Mouse (Mus musculus): ENCODE results near the gene Gm10401.
"Not testable (repeated sequence)": the region's sequence is repeated elsewhere in the genome, so short reads cannot be mapped to it uniquely, and the experiment has no call there.

Gm10401 gene

GRCm38 (mm10) chr5:115118961-115119570 is 21.0 kb upstream of the Gm10401 start, which contains the start of gene Acads:
Gene Acads (minus strand): TSS chr5:115119346.
- peak; percentile 77 to 80 for DNase-seq (ENCODE audit: low spot score in 2 of 2)

- no peak for DNase-seq (ENCODE audit: low spot score in 2 of 2)
These were observed 19.4 kb upstream of the Gm10401 start for GRCm38 (mm10) chr5:115117467-115117866.

- no peak for DNase-seq (ENCODE audit: low spot score in 2 of 2)
These were observed 18.3 kb upstream of the Gm10401 start for GRCm38 (mm10) chr5:115116426-115116825.

- no peak for DNase-seq (ENCODE audit: low spot score in 2 of 2)
These were observed 16.4 kb upstream of the Gm10401 start for GRCm38 (mm10) chr5:115114501-115114900.

GRCm38 (mm10) chr5:115113244-115113643 is 15.1 kb upstream of the Gm10401 start:
- no peak for DNase-seq (ENCODE audit: low spot score in 2 of 2)

GRCm38 (mm10) chr5:115111156-115111555 is 13.1 kb upstream of the Gm10401 start:
- no peak for DNase-seq (ENCODE audit: low spot score in 2 of 2)

- not testable (repeated sequence) for DNase-seq (ENCODE audit: low spot score in 2 of 2)
These were observed 5.2 kb upstream of the Gm10401 start for GRCm38 (mm10) chr5:115103253-115103652.

- DNase-seq (ENCODE audit: low spot score in 2 of 2): no peak
These were observed 4.1 kb upstream of the Gm10401 start for GRCm38 (mm10) chr5:115102231-115102630.

- no peak for DNase-seq (ENCODE audit: low spot score in 2 of 2)
These were observed 2.4 kb upstream of the Gm10401 start for GRCm38 (mm10) chr5:115100473-115100872.

GRCm38 (mm10) chr5:115099991-115100390 is 1.9 kb upstream of the Gm10401 start:
- DNase-seq (ENCODE audit: low spot score in 2 of 2): no peak

GRCm38 (mm10) chr5:115099530-115099929 is 1.4 kb upstream of the Gm10401 start:
- DNase-seq (ENCODE audit: low spot score in 2 of 2): no peak

- no peak for DNase-seq (ENCODE audit: low spot score in 2 of 2)
These were observed 6.3 kb downstream of the Gm10401 start for GRCm38 (mm10) chr5:115091776-115092175.

GRCm38 (mm10) chr5:115091015-115091414 is 7.1 kb downstream of the Gm10401 start:
- DNase-seq (ENCODE audit: low spot score in 2 of 2): no peak

GRCm38 (mm10) chr5:115089592-115090268 is 8.4 kb downstream of the Gm10401 start:
- no peak for DNase-seq (ENCODE audit: low spot score in 2 of 2)

GRCm38 (mm10) chr5:115085675-115086074 is 12.4 kb downstream of the Gm10401 start:
- DNase-seq (ENCODE audit: low spot score in 2 of 2): no peak

- no peak for DNase-seq (ENCODE audit: low spot score in 2 of 2)
These were observed 14.6 kb downstream of the Gm10401 start for GRCm38 (mm10) chr5:115083492-115083891.

- DNase-seq (ENCODE audit: low spot score in 2 of 2): no peak
These were observed 16.5 kb downstream of the Gm10401 start for GRCm38 (mm10) chr5:115081636-115082035.

- DNase-seq (ENCODE audit: low spot score in 2 of 2): peak in 1 of 2 experiments; percentile 47
These were observed 21.8 kb downstream of the Gm10401 start for GRCm38 (mm10) chr5:115076144-115076901.

- DNase-seq (ENCODE audit: low spot score in 2 of 2): no peak
These were observed 23.3 kb downstream of the Gm10401 start for GRCm38 (mm10) chr5:115074749-115075148.

GRCm38 (mm10) chr5:115073306-115073705 is 24.8 kb downstream of the Gm10401 start:
- not testable (repeated sequence) for DNase-seq (ENCODE audit: low spot score in 2 of 2)

GRCm38 (mm10) chr5:115072143-115072542 is 26.0 kb downstream of the Gm10401 start:
- peak in 1 of 2 experiments; percentile 60 for DNase-seq (ENCODE audit: low spot score in 2 of 2)

GRCm38 (mm10) chr5:115071096-115071901 is 26.8 kb downstream of the Gm10401 start:
- no peak for DNase-seq (ENCODE audit: low spot score in 2 of 2)
